Mouse (Mus musculus) frontal cortex, postnatal 25 days (tissue): Measurements from ENCODE around the gene Pknox1.
"Not testable (repeated sequence)": the region's sequence is repeated elsewhere in the genome, so short reads cannot be mapped to it uniquely, and the experiment has no call there.

Experiments
- DNase-seq, 2 experiments: peaks; one replicate each; pipeline ENCODE4 v3.0.0; 2022; ENCODE audit warnings: low spot score in 2 of 2

Gene Pknox1

GRCm38 (mm10) chr17:31564015-31564857 lies at the start of gene Pknox1:
Pknox1 (plus strand) TSS chr17:31564734.
- DNase-seq, result peak; percentile 97 to 98

GRCm38 (mm10) chr17:31519344-31519945 lies 45.1 kb upstream of the Pknox1 start:
- no peak for DNase-seq

GRCm38 (mm10) chr17:31519946-31520838 lies 44.3 kb upstream of the Pknox1 start, which contains the start of the genes Wdr4 and Ndufv3:
Wdr4 (minus strand) TSS chr17:31519980.
Ndufv3 (plus strand) TSS chr17:31520115.
- DNase-seq, result peak; percentile 96 to 97

- no peak for DNase-seq
Measured at GRCm38 (mm10) chr17:31520895-31521294, 43.6 kb upstream of the Pknox1 start.

GRCm38 (mm10) chr17:31521948-31522347 lies 42.6 kb upstream of the Pknox1 start:
- DNase-seq, result no peak

GRCm38 (mm10) chr17:31525114-31525513 lies 39.4 kb upstream of the Pknox1 start:
- DNase-seq, result no peak

GRCm38 (mm10) chr17:31525816-31526215 lies 38.7 kb upstream of the Pknox1 start:
- DNase-seq, result no peak

- DNase-seq, result no peak
Measured at GRCm38 (mm10) chr17:31529314-31529713, 35.2 kb upstream of the Pknox1 start.

GRCm38 (mm10) chr17:31531441-31532158 lies 32.9 kb upstream of the Pknox1 start:
- no peak for DNase-seq

- not testable (repeated sequence) for DNase-seq
Measured at GRCm38 (mm10) chr17:31532331-31532730, 32.2 kb upstream of the Pknox1 start.

GRCm38 (mm10) chr17:31535358-31535757 lies 29.2 kb upstream of the Pknox1 start:
- no peak for DNase-seq

GRCm38 (mm10) chr17:31535871-31536629 lies 28.5 kb upstream of the Pknox1 start:
- peak; percentile 27 to 54 for DNase-seq

- no peak for DNase-seq
Measured at GRCm38 (mm10) chr17:31540101-31540500, 24.4 kb upstream of the Pknox1 start.

GRCm38 (mm10) chr17:31540809-31541459 lies 23.6 kb upstream of the Pknox1 start:
- DNase-seq, result no peak

- DNase-seq, result no peak
Measured at GRCm38 (mm10) chr17:31541460-31541831, 23.1 kb upstream of the Pknox1 start.

- no peak for DNase-seq
Measured at GRCm38 (mm10) chr17:31543574-31543973, 21.0 kb upstream of the Pknox1 start.

- DNase-seq, result no peak
Measured at GRCm38 (mm10) chr17:31546444-31547196, 17.9 kb upstream of the Pknox1 start.

- DNase-seq, result no peak
Measured at GRCm38 (mm10) chr17:31547974-31548373, 16.6 kb upstream of the Pknox1 start.

- DNase-seq, result no peak
Measured at GRCm38 (mm10) chr17:31549389-31549788, 15.1 kb upstream of the Pknox1 start.
